Mouse (Mus musculus) telencephalon, adult 2 months (tissue): ENCODE data around the gene Gm10282.

ENCODE experiments used
- DNase-seq: peaks from one replicate; pipeline ENCODE4 v3.0.0-alpha.2; 2011; ENCODE audit warnings: low read depth, low spot score

The Gm10282 gene

GRCm38 (mm10) chr8:72298928-72299327 lies 6.1 kb downstream of the Gm10282 start:
- no peak for DNase-seq

- no peak for DNase-seq
Observed at GRCm38 (mm10) chr8:72296561-72296960, 8.5 kb downstream of the Gm10282 start.

- peak; percentile 73 for DNase-seq
Observed at GRCm38 (mm10) chr8:72295679-72296078, 9.4 kb downstream of the Gm10282 start.

- no peak for DNase-seq
Observed at GRCm38 (mm10) chr8:72295125-72295524, 9.9 kb downstream of the Gm10282 start.

- no peak for DNase-seq
Observed at GRCm38 (mm10) chr8:72293309-72293708, 11.8 kb downstream of the Gm10282 start.

- DNase-seq = no peak
Observed at GRCm38 (mm10) chr8:72291104-72291503, 14.0 kb downstream of the Gm10282 start.

GRCm38 (mm10) chr8:72289051-72289450 lies 16.0 kb downstream of the Gm10282 start:
- DNase-seq = no peak

GRCm38 (mm10) chr8:72285285-72285684 lies 19.8 kb downstream of the Gm10282 start:
- no peak for DNase-seq

- no peak for DNase-seq
Observed at GRCm38 (mm10) chr8:72281634-72282033, 23.4 kb downstream of the Gm10282 start.

- DNase-seq = no peak
Observed at GRCm38 (mm10) chr8:72279151-72279550, 25.9 kb downstream of the Gm10282 start.

GRCm38 (mm10) chr8:72277244-72277643 lies 27.8 kb downstream of the Gm10282 start:
- no peak for DNase-seq

- no peak for DNase-seq
Observed at GRCm38 (mm10) chr8:72273807-72274206, 31.3 kb downstream of the Gm10282 start.

GRCm38 (mm10) chr8:72273111-72273770 lies 31.8 kb downstream of the Gm10282 start:
- no peak for DNase-seq

- peak; percentile 18 for DNase-seq
Observed at GRCm38 (mm10) chr8:72272361-72272760, 32.7 kb downstream of the Gm10282 start.

- DNase-seq = no peak
Observed at GRCm38 (mm10) chr8:72271691-72272090, 33.4 kb downstream of the Gm10282 start.

GRCm38 (mm10) chr8:72271051-72271660 lies 33.9 kb downstream of the Gm10282 start:
- no peak for DNase-seq

- no peak for DNase-seq
Observed at GRCm38 (mm10) chr8:72270606-72271005, 34.5 kb downstream of the Gm10282 start.

GRCm38 (mm10) chr8:72268356-72268755 lies 36.7 kb downstream of the Gm10282 start:
- no peak for DNase-seq

- no peak for DNase-seq
Observed at GRCm38 (mm10) chr8:72267106-72267505, 38.0 kb downstream of the Gm10282 start.

GRCm38 (mm10) chr8:72266671-72267070 lies 38.4 kb downstream of the Gm10282 start:
- no peak for DNase-seq

- no peak for DNase-seq
Observed at GRCm38 (mm10) chr8:72265342-72265741, 39.7 kb downstream of the Gm10282 start.

- DNase-seq = no peak
Observed at GRCm38 (mm10) chr8:72263451-72263850, 41.6 kb downstream of the Gm10282 start.

GRCm38 (mm10) chr8:72262756-72263155 lies 42.3 kb downstream of the Gm10282 start:
- no peak for DNase-seq
